Mouse (Mus musculus) mesoderm, embryonic 11.5 days (tissue): ENCODE data around the gene 4930438A08Rik.

Experiments
- DNase-seq: peaks from one replicate; pipeline ENCODE4 v3.0.0-alpha.2; 2012; ENCODE audit warnings: low read depth, low spot score

4930438A08Rik gene

GRCm38 (mm10) chr11:58323570-58324340 lies 49.2 kb downstream of the 4930438A08Rik start:
- DNase-seq: no peak

GRCm38 (mm10) chr11:58324614-58325229 lies 50.1 kb downstream of the 4930438A08Rik start:
- DNase-seq: no peak

- no peak for DNase-seq
These were observed 52.2 kb downstream of the 4930438A08Rik start for GRCm38 (mm10) chr11:58326781-58327180.

- no peak for DNase-seq
These were observed 55.3 kb downstream of the 4930438A08Rik start for GRCm38 (mm10) chr11:58329906-58330275.

GRCm38 (mm10) chr11:58330276-58331148 lies 55.9 kb downstream of the 4930438A08Rik start, which contains the start of the genes Zfp672 and Sh3bp5l:
Zfp672 (minus strand) TSS chr11:58330339.
Sh3bp5l (plus strand) TSS chr11:58330724.
- DNase-seq: peak; percentile 94

GRCm38 (mm10) chr11:58331149-58331495 lies 56.5 kb downstream of the 4930438A08Rik start:
- peak; percentile 43 for DNase-seq

- no peak for DNase-seq
These were observed 56.9 kb downstream of the 4930438A08Rik start for GRCm38 (mm10) chr11:58331546-58331945.

GRCm38 (mm10) chr11:58334746-58335145 lies 60.1 kb downstream of the 4930438A08Rik start:
- no peak for DNase-seq
